Mouse (Mus musculus): ENCODE data around the gene Hist1h2af. TPM values are rescaled to one million over a fixed set of nuclear protein-coding genes. Genes with fewer than 3 reads are reported as not detected.
A peak's percentile ranks its signal among the peaks of the same experiment; 100 is the strongest.
"Not testable (repeated sequence)": the region's sequence is repeated elsewhere in the genome, so short reads cannot be mapped to it uniquely, and the experiment has no call there.

Hist1h2af gene
- polyA plus RNA-seq, 1 experiment from 2014 or later: not detected

DNA sequence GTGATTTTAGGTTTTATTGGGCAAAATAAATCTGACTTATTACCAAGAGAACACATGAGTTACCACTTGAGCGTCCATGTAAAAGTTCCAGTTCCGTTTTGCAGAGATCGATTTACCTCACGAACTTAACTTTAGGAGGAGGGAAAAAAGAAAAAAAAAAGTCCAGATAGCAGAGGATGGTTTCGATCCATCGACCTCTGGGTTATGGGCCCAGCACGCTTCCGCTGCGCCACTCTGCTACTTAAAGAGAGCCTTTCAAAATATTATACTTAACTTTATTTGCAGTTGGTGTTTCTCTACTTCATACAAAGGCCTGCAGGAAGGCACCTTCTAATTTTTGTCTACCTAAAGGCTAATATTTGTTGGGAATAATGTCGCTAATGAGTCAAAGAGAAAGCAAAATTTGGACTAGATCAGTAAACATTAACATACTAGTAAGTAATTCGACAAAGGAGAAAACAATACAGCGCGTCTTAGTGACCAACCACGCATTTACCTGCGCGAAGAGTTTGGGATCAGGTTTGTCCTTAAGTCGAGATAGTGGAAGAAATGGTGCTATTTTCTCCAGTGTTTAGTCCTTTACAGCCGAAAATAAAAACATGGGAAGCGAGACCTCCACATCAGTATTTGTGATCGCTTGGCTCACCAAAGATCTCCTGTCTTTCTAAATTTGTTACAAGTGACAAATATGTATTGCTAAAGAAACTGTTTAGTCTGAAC is 3.4 kb upstream of the Hist1h2af start:
- H3K36me3 ChIP-seq (ENCODE audit: control insufficient read depth, insufficient read depth, low read length): no peaks in the 10 kb centered on the region
- WGBS: under 1% methylated on average over 20 of the region's 20 CpGs
- peak overlapping the region; percentile 44 for H3K4me3 ChIP-seq (ENCODE audit: low read length)
- peaks cover 28% of the 10 kb centered on the region for H3K4me1 ChIP-seq (ENCODE audit: control insufficient read depth, insufficient read depth, low read depth, low read length)
- H3K9ac ChIP-seq (ENCODE audit: low read depth, low read length): peak overlapping the region; percentile 71
- H3K27ac ChIP-seq (ENCODE audit: low read depth, low read length): peak overlapping the region; percentile 90
- H3K4me2 ChIP-seq (ENCODE audit: low read length): peak overlapping the region; percentile 61
- ATAC-seq: no peak
- H3K9me3 ChIP-seq (ENCODE audit: control insufficient read depth, low read length): no peaks in the 10 kb centered on the region
- H3K27me3 ChIP-seq (replicated peaks; ENCODE audit: control insufficient read depth, insufficient read depth, low read length): no peaks in the 10 kb centered on the region

DNA sequence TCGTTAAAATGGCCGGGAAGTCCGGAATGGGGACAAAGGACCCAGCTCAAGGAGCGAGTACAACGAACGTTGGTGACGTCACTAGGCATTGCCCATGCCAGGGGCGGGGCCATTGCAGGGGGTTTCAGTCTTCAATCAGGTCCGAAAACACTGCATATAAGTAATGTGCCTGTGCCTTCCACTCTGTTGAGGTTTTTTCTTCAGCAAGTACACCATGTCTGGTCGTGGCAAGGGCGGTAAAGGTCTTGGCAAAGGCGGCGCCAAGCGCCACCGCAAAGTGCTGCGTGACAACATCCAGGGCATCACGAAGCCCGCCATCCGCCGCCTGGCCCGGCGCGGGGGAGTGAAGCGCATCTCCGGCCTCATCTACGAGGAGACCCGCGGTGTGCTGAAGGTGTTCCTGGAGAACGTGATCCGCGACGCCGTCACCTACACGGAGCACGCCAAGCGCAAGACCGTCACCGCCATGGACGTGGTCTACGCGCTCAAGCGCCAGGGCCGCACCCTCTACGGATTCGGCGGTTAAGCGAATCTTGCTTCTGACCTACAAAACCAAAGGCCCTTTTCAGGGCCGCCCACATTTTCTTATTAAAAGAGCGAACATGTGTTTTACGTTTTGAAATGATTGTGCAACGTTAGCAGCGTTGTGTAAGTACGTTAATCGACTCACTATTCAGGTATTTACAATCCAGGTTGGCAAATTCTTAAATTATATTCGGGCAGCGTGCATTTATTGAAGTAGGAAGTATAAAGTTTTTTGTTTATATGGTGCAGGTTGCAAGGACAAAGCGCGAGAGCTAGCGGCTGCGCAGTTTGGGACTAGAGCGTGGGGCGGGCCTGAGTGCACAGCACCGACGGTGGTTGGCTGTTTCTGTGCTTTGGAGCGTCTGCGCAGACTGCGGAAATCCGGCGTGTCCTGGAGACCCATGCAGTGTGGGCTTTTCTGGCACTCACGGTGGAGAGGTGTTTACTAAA is 2.5 kb upstream of the Hist1h2af start, which contains the start of gene Hist1h4h:
TSS of gene Hist1h4h (plus strand) at position 150 of the 975 bp plus-strand sequence.
- H3K9me3 ChIP-seq (ENCODE audit: control insufficient read depth, low read length): no peaks in the 10 kb centered on the region
- peak within 1 kb of the TSS; percentile 65 for H3K4me2 ChIP-seq (ENCODE audit: low read length)
- H3K9ac ChIP-seq (ENCODE audit: low read depth, low read length): peak within 1 kb of the TSS; percentile 71
- peak within 1 kb of the TSS; percentile 90 for H3K27ac ChIP-seq (ENCODE audit: low read depth, low read length)
- peak; percentile 85 for ATAC-seq
- under 1% methylated on average over 53 of the region's 70 CpGs for WGBS
- no peaks in the 10 kb centered on the region for H3K27me3 ChIP-seq (replicated peaks; ENCODE audit: control insufficient read depth, insufficient read depth, low read length)
- H3K4me3 ChIP-seq (ENCODE audit: low read length): peak within 1 kb of the TSS; percentile 44
- no peaks in the 10 kb centered on the region for H3K36me3 ChIP-seq (ENCODE audit: control insufficient read depth, insufficient read depth, low read length)
- H3K4me1 ChIP-seq (ENCODE audit: control insufficient read depth, insufficient read depth, low read depth, low read length): peaks cover 28% of the 10 kb centered on the region

DNA sequence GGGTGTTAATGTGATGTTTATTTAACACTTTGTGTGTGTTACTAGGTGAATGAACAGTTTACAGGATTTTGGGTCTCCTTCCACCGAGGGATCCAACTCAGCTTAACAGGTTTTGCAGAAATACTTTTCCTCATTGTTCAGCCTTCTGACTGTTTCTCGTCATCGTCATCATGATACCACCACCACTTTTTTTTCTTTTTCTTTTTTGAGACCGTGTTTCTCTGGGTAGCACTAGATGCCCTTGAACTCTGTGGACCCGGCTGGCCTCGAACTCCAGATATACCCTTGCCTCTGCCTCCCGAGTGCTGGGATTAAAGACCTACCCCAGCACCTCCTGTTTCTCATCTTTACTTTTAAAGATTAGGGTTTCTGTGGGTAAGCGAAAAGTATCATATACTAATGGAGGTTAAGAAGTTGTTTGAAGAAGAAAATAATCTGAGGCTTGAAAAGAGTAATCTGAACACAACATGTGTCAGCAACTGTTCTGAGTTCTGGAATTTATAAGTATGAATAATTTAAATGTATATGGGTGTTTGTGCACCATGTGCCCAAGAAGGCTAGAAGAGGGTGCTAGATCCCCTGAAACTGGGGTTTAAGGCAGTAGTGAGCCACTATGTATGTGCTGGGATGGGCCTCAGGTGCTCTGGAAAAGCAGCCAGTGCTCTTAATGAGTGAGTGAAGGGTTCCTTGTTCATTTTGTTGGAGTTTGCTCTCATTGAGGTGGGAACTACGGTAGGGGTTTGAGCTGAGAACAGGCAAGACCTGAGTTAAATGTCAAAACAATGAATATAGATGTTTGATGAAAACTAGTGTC is 1.2 kb upstream of the Hist1h2af start:
- peak overlapping the region; percentile 90 for H3K27ac ChIP-seq (ENCODE audit: low read depth, low read length)

DNA sequence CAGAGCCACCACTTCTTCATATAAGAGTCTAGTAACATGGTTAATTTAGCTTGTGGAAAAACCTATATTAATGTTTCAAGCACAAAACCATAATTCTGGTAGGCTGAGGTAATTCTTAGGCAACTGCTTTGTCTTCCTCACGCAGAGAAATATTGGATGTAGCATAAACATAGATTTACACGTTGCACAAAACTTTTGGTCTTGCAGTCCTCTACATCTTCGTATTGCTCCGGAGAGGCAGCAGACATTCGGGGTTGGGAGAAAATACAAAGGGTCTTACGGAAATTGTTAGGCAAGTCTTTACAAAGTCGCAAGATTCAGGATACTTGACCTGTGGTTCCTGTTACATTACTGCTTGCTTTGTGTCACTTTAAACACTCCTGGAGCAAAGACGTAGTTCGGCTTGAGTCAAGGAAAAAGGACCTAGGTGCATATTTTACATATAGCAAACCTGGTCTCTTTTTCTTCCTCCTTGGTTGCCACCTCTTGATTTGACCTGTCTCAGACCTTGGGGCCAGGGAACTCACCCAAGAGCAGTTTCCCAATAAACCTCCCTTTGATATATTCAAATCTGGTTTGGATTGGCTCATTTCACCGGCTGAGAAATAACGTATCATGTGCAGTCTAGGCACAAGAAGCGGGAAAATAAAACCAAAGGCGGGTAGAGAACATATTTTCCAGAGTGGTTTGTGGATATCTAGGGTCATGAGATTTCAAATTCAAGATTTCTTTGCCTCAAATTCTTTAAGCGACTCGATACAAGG is 844 bp downstream of the Hist1h2af start:
- H3K4me2 ChIP-seq (ENCODE audit: low read length): peak overlapping the region; percentile 63

More for the DNA sequence above, 1.2 kb upstream of the Hist1h2af start:
- Histone ChIP-seq H3K9ac (ENCODE audit: low read depth, low read length) (peak overlapping the region; percentile 13; the same call in 1 of the 2 replicates), H3K9me3 (ENCODE audit: control insufficient read depth, low read length) (no peaks in the 10 kb centered on the region), H3K4me3 (ENCODE audit: low read length) (peak overlapping the region; percentile 44), H3K4me2 (ENCODE audit: low read length) (peak overlapping the region; percentile 65), H3K27me3 (replicated peaks; ENCODE audit: control insufficient read depth, insufficient read depth, low read length) (no peaks in the 10 kb centered on the region), H3K4me1 (ENCODE audit: control insufficient read depth, insufficient read depth, low read depth, low read length) (peaks cover 25% of the 10 kb centered on the region), H3K36me3 (ENCODE audit: control insufficient read depth, insufficient read depth, low read length) (no peaks in the 10 kb centered on the region)
- 24% methylated on average over 9 of the region's 9 CpGs for WGBS
- ATAC-seq: no peak

DNA sequence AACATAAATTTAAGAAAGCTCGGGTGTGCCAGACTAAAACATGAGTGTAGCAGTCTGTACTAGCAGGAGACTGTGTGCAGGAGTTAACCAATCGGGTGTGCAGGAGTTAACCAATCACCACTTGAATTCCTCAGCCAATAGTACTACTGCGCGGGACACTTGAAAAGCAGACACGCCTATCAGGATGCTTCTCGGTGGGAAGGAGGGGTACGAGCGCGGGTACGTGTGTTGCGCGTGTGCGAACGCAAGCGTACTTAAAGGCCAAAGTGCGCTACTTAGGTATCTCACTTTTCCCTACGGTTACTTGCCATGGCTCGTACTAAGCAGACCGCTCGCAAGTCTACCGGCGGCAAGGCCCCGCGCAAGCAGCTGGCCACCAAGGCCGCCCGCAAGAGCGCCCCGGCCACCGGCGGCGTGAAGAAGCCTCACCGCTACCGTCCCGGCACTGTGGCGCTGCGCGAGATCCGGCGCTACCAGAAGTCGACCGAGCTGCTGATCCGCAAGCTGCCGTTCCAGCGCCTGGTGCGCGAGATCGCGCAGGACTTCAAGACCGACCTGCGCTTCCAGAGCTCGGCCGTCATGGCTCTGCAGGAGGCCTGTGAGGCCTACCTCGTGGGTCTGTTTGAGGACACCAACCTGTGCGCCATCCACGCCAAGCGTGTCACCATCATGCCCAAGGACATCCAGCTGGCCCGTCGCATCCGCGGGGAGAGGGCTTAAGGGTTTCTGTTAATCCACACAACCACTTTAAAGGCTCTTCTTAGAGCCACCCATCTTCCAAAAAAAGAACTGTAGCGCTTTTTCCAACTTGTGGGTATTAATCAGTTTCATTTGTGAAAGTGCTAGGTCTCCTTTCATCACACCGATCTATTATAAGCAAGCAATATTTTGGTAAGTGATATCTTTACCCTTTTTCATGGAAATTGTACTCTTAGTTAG is 1.7 kb downstream of the Hist1h2af start, which contains the start of gene Hist1h3g:
TSS of gene Hist1h3g (plus strand) at position 286 of the 939 bp plus-strand sequence.
- peak within 1 kb of the TSS; percentile 70 for H3K27ac ChIP-seq (ENCODE audit: low read depth, low read length)
- H3K4me3 ChIP-seq (ENCODE audit: low read length): peak within 1 kb of the TSS; percentile 48
- ATAC-seq: peak; percentile 94
- not testable (repeated sequence) for H3K27me3 ChIP-seq (replicated peaks; ENCODE audit: control insufficient read depth, insufficient read depth, low read length); H3K9me3 ChIP-seq (ENCODE audit: control insufficient read depth, low read length); H3K36me3 ChIP-seq (ENCODE audit: control insufficient read depth, insufficient read depth, low read length)
- peaks cover 25% of the 10 kb centered on the region for H3K4me1 ChIP-seq (ENCODE audit: control insufficient read depth, insufficient read depth, low read depth, low read length)
- H3K9ac ChIP-seq (ENCODE audit: low read depth, low read length): peak within 1 kb of the TSS; percentile 47
- WGBS: under 1% methylated on average over 36 of the region's 62 CpGs
- H3K4me2 ChIP-seq (ENCODE audit: low read length): peak within 1 kb of the TSS; percentile 63

More for the DNA sequence above, 844 bp downstream of the Hist1h2af start:
- peaks cover 25% of the 10 kb centered on the region for H3K4me1 ChIP-seq (ENCODE audit: control insufficient read depth, insufficient read depth, low read depth, low read length)
- H3K4me3 ChIP-seq (ENCODE audit: low read length): peak overlapping the region; percentile 48
- no peaks in the 10 kb centered on the region for H3K9me3 ChIP-seq (ENCODE audit: control insufficient read depth, low read length)
- H3K27me3 ChIP-seq (replicated peaks; ENCODE audit: control insufficient read depth, insufficient read depth, low read length): no peaks in the 10 kb centered on the region
- WGBS: under 1% methylated on average over 15 of the region's 15 CpGs
- H3K9ac ChIP-seq (ENCODE audit: low read depth, low read length): peak overlapping the region; percentile 47
- peak; percentile 9 for ATAC-seq
- no peaks in the 10 kb centered on the region for H3K36me3 ChIP-seq (ENCODE audit: control insufficient read depth, insufficient read depth, low read length)
- peak overlapping the region; percentile 70 for H3K27ac ChIP-seq (ENCODE audit: low read depth, low read length)

DNA sequence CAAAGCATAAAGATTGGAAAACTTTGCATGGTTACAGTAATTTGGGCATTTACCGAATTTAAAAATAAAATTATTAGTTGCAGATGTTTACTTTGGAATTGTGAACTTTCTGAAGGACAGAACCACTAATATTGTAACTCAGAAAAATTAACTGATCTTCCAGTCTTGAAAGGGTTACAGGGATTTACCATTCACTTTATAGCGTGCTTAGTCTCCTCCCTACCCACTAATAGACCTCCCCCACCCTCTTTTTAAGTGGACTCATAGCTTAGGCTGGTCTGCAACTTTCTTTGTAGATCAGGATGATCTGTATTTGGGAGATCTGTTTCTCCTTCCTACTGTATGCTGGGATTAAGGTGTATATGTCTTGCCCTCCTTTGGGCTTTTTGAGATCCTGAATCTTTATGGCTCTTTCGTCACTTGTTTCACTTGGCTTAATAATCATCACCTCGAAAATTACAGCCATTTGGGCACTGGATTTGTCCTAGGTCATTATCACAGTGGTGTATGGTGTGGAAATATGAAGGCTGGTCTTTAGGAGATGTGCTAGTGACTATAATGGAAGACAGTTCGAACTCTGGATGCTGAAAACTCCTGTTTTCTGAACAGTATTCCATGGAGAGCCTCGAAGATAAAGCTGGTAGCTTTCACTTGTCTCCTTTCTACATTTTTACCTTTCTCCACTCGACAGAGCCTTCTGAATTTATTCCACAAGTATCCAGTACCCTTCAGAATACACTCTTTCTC is 2.5 kb downstream of the Hist1h2af start:
- no peak for ATAC-seq
- 19% methylated on average over 7 of the region's 7 CpGs for WGBS
- no peaks in the 10 kb centered on the region for H3K9me3 ChIP-seq (ENCODE audit: control insufficient read depth, low read length)
- no peak overlapping the region for H3K27ac ChIP-seq (ENCODE audit: low read depth, low read length)
- peak overlapping the region; percentile 1 for H3K4me3 ChIP-seq (ENCODE audit: low read length)
- no peaks in the 10 kb centered on the region for H3K27me3 ChIP-seq (replicated peaks; ENCODE audit: control insufficient read depth, insufficient read depth, low read length)
- H3K36me3 ChIP-seq (ENCODE audit: control insufficient read depth, insufficient read depth, low read length): no peaks in the 10 kb centered on the region
- H3K4me1 ChIP-seq (ENCODE audit: control insufficient read depth, insufficient read depth, low read depth, low read length): peaks cover 25% of the 10 kb centered on the region
- H3K9ac ChIP-seq (ENCODE audit: low read depth, low read length): no peak overlapping the region
- H3K4me2 ChIP-seq (ENCODE audit: low read length): peak overlapping the region; percentile 63

DNA sequence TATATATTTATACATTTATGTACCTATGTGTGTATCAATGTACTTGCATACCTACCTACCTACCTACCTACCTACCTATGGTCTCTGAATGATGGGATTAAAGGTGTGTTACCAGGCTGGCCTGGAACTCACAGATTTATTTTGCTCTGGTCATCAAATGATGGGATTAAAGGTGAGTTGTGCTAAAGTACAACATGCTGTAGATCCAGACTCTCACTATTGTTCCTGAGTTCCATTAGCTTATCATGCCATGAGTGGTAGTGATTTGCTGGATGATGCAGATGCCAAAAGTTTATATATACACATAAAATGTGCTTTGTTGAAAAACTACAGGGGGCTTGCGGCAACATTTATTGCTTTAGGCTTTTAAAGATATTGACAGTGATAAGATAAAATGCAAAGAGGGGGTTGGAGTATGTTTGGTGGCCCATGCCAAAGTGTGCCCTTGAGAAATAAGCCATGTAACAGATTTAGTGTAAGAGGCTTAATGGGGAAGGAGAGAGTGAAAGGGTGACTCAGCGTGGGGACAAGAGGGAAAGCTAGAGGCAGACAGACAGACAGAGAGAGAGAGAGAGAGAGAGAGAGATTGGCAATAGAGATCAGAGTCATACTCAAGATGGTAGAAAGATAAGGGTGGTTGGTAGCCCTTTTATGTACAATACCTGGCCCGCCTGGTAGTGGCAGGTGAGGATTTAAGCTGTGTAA is 3.5 kb downstream of the Hist1h2af start:
- Histone ChIP-seq H3K9me3 (ENCODE audit: control insufficient read depth, low read length) (no peaks in the 10 kb centered on the region), H3K27me3 (replicated peaks; ENCODE audit: control insufficient read depth, insufficient read depth, low read length) (no peaks in the 10 kb centered on the region), H3K36me3 (ENCODE audit: control insufficient read depth, insufficient read depth, low read length) (no peaks in the 10 kb centered on the region), H3K4me2 (ENCODE audit: low read length) (peak overlapping the region; percentile 25; the same call in 1 of the 2 replicates), H3K27ac (ENCODE audit: low read depth, low read length) (no peak overlapping the region), H3K4me1 (ENCODE audit: control insufficient read depth, insufficient read depth, low read depth, low read length) (peaks cover 20% of the 10 kb centered on the region), H3K4me3 (ENCODE audit: low read length) (no peak overlapping the region), H3K9ac (ENCODE audit: low read depth, low read length) (no peak overlapping the region)
- no peak for ATAC-seq
- WGBS: 85% methylated on average over 3 of the region's 3 CpGs
